Mouse (Mus musculus) cerebellum, adult 8-10 months (tissue): ENCODE results near the gene Gm14862.

Experiments used
- DNase-seq: peaks from one replicate; pipeline ENCODE4 v3.0.0; 2022

The Gm14862 gene

DNA sequence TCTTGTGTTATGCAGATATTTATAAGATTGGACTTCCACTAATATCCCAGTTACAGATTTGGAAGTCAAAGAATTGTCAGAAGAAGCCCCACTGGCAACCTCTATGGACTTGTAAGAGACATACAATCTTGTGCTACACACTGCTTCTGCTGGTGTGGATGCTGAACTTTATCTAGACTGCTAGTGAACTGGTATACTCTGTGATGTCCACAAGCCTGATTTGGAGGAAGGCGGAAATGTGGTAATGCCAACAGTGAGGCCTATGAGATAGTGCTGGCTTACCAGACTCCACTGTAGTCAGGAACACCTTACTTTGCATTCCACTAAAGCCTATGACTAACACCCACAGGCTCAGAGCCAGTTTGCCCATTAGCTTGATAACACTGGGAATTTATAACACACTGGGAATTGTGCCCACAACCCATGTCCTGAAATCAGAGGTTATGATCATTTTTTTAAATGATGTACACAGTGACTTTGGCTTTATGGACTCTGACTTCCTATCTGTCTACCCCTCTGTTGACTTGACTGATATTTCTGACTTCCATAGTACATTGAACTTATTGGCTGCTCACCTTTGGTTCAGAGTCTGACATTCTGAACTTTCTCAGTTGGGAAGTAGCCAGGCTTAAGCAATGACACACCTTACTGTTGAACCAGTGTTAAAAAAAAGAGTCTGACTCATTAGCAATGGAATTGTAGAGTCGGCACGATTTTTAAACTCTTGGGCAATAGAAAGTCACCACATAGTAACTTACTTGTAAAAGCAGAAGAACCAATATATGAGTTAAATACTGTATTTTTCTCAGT, 34.1 kb downstream of the Gm14862 start:
- no peak for DNase-seq

DNA sequence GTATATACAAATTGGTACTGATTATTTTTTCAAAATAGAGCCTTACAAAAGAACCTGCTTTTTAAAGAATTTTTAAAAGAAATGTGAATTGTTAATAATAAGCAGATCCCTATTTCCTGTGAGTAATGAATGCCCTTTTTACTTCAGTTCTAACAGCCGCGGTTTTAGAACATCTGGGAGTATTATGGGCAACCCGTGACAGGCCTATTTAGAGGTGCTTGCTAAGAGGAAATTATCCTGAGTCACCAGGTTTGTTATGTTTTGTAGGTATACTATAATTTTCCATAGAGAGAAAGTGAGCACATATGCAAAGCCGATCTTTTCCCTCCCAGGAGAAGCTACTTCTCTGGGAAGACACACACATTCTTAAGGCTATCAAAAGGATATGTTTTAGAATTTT, 35.0 kb downstream of the Gm14862 start:
- DNase-seq = no peak

- no peak for DNase-seq
Measured at GRCm38 (mm10) chrX:9221206-9221605, 35.5 kb downstream of the Gm14862 start.

GRCm38 (mm10) chrX:9219570-9219969, 37.1 kb downstream of the Gm14862 start:
- no peak for DNase-seq

DNA sequence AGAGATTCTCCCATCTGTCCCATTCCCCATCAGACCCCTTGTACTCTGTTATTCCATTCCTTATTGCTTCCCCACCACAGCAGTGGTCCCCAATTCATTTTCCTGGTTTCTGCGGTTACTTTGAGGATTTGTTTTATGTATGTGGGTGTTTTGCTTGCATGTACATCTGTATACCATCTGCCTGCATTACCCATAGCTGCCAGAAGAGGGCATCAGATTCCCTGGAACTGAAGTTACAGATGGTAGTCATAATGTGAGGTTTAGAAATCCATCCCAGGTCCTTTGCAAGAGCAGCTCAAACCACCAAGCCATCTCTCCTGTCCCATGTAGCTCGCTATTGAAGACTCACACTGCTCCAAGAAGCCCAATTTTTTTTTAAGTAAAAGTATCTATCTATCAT, 40.5 kb downstream of the Gm14862 start:
- DNase-seq = no peak

DNA sequence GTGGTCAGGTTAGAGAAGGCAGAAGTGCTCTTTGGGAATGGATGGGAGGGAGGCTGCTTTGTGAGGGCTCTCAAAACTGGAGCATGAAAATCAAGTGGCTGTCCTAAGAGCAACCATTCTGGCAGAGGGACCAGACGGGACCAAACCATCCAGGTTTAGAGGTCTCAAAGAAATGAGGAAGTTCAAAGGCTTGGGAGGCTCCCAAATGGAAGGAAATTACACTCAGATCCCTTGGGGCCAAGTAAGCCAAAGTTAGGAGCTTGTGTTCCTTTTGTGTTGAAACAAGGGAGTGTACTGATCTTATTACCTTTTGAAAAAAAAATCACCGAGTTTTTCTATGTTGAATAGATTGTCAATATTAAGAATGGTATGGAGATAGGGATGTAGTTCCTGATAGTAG, 51.6 kb downstream of the Gm14862 start:
- no peak for DNase-seq

GRCm38 (mm10) chrX:9202781-9203405, 53.8 kb downstream of the Gm14862 start:
- no peak for DNase-seq

- DNase-seq = no peak
Measured at GRCm38 (mm10) chrX:9201954-9202353, 54.7 kb downstream of the Gm14862 start.
